Mouse (Mus musculus) stomach, embryonic 16.5 days (tissue): Measurements from ENCODE around the gene Gm38393. TPM values are rescaled to one million over a fixed set of nuclear protein-coding genes. Genes with fewer than 3 reads are reported as not detected.

Source experiments
- ATAC-seq: fragments of 200-750 bp; cut with Nextera tagmentation; 2 replicates; pipeline ENCODE4 v1.8.0; 2017; ENCODE audit warnings: moderate number of reproducible peaks, moderate TSS enrichment; ENCODE audit not compliant: insufficient read depth, low FRiP score
- H3K27ac ChIP-seq: fragments of 300-500 bp; sonication (generic); 2 replicates; pipeline ENCODE4 v1.5.1; 2014; ENCODE audit warnings: low read length
- H3K27me3 ChIP-seq: fragments of 300-500 bp; sonication (generic); 2 replicates; pipeline ENCODE4 v1.6.1; 2014; ENCODE audit warnings: low read length, control low read depth, mixed read lengths; ENCODE audit not compliant: control insufficient read depth, insufficient read depth
- H3K36me3 ChIP-seq: fragments of 300-500 bp; sonication (generic); 2 replicates; pipeline ENCODE4 v1.6.1; 2014; ENCODE audit warnings: low read length; ENCODE audit not compliant: control insufficient read depth, insufficient read depth
- H3K4me1 ChIP-seq: fragments of 300-500 bp; sonication (generic); 2 replicates; pipeline ENCODE4 v1.6.1; 2014; ENCODE audit warnings: low read length, control low read depth, mixed read lengths; ENCODE audit not compliant: control insufficient read depth, insufficient read depth
- H3K4me2 ChIP-seq: fragments of 300-500 bp; sonication (generic); 2 replicates; pipeline ENCODE4 v1.6.1; 2014; ENCODE audit warnings: low read depth, low read length, mixed read lengths
- H3K4me3 ChIP-seq: fragments of 300-500 bp; sonication (generic); replicated peaks from 2 replicates; pipeline ENCODE4 v1.5.1; 2014; ENCODE audit warnings: mild to moderate bottlenecking, low read length
- H3K9ac ChIP-seq: fragments of 300-500 bp; sonication (generic); 2 replicates; pipeline ENCODE4 v1.6.1; 2014; ENCODE audit warnings: low read length
- H3K9me3 ChIP-seq: fragments of 300-500 bp; sonication (generic); replicated peaks from 2 replicates; pipeline ENCODE4 v1.6.1; 2016; ENCODE audit warnings: low read length, control low read depth; ENCODE audit not compliant: control insufficient read depth
- WGBS: fragments of 180-500 bp; shearing (Covaris S2); extraction: QIAGEN DNeasy Blood & Tissue Kit; methylation state at CpG from one replicate; pipeline ENCODE4 v1.1.7; 2014; 5-methylcytosine and 5-hydroxymethylcytosine counted together
- polyA plus RNA-seq: library from polyadenylated mRNA; unstranded; fragments of >200 nt; fragmentation: Nextera tagmentation; extraction: Ambion mirVana; gene quantifications from 2 replicates; pipeline ENCODE4 v1.2.1, GENCODE M21; 2015

Gm38393 gene
- 0.17 and 0.32 TPM in 2 replicates for polyA plus RNA-seq

DNA sequence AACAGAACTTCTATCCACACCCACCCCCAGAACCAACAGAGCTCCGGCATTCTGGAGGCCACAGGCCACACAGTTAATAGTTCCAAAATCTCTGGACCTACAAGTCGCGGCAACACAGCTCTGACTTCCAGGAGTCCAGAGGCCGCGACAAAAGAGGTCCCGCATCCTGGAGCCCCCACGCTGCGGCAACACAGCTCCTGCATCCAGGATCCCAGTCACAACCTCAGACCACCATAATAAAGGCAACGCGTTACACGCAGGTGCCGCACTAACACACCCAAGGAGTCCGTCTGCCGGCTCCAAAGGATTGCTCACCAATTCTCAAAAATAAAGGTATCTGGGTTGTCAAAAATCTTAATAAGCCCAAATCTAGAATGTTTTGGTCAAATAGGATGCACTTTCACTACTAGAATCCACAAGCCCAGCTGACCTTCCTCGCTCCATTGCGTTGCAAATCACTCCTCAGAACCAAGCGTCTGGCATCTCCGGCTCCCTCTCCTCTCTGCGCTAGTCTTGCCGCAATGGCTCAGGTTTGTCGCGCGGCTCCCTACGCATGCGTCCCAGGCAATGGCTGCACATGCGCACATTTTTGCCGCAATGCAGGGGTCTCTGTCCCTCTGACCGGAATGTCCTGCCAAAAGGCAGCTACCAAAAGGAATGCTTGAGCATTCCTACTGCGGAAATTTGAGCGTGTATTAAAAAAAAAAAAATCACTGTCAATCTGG is at the start of gene Gm38393, which contains the start of gene Snurf:
Gene Gm38393 (minus strand): TSS at position 459 of the 725 bp plus-strand sequence.
Gene Snurf (minus strand): TSS at position 444 of the 725 bp plus-strand sequence.
- Histone ChIP-seq H3K36me3 (no peaks in the 10 kb centered on the region), H3K27me3 (no peaks in the 10 kb centered on the region), H3K9me3 (peaks cover 6% of the 10 kb centered on the region; the same call in 1 of the 2 replicates), H3K27ac (0 out of 2 replicates have a peak within 1 kb of the TSS, but pooled peaks have one; percentile 18), H3K4me3 (peak within 1 kb of the TSS; percentile 60), H3K9ac (peak within 1 kb of the TSS; percentile 66), H3K4me1 (no peaks in the 10 kb centered on the region), H3K4me2 (peak within 1 kb of the TSS; percentile 58)
- WGBS, result 50% methylated on average over 30 of the region's 30 CpGs
- peak; percentile 62; the same call in 1 of the 2 replicates for ATAC-seq

DNA sequence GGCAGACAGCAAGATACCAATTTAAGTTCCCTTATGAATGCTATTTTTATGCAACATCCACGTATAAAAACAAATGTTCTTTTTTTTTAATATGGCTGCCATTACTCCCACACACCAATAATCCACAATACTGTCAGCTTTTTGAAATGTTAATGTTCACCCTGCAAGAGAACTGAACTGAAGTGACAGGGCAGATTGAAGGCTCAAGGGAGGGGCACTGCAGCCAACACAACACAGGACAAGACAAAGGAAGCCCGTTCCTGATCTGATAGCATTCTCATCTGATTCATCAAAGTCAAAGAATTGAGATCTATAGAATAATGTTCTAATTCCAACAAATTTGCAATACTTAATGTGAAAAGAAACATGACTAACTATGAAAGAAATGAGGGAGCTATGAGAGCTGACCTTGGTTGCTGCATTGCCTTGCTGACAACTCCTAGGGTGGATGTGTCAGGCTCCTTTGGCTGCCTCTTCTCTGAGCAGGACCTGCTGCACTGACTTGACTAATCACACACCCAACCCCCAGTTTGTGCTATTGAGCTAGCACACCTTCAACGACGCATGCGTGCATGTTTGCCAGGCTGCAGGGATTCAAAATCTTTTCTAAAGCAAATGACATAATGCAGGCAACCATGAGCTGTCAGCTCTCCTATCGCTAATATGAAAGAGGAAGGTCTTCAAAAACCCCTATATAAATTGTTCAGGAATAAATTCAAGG is 42.8 kb upstream of the Gm38393 start:
- Histone ChIP-seq H3K4me3 (no peak overlapping the region), H3K27ac (no peak overlapping the region), H3K36me3 (no peaks in the 10 kb centered on the region), H3K27me3 (no peaks in the 10 kb centered on the region), H3K9ac (no peak overlapping the region), H3K4me2 (no peak overlapping the region), H3K9me3 (no peaks in the 10 kb centered on the region), H3K4me1 (no peaks in the 10 kb centered on the region)
- no peak for ATAC-seq
- WGBS, result 69% methylated on average over 6 of the region's 6 CpGs

DNA sequence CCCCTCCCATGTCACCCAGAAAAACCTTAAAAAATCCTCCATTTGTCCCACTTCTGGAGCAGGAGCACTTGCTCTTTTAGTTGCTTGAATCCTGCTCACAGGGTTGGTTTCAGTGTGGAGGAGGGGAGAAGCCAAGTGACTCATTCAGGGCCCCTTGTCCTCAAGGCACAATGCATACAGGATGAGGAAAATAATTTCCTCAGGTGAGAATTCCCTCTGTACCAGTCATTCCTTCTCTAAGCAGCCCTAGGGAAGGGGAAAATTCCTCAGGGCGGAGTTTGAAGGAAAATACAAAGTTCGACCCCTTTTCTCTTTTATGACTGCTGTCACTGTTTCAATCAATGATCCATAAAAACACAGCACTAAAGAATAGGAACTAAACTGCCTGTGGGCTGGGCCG is 8.3 kb upstream of the Gm38393 start:
- no peak for ATAC-seq
- WGBS, result 75% methylated on average over 3 of the region's 3 CpGs
- Histone ChIP-seq H3K27me3 (no peaks in the 10 kb centered on the region), H3K9me3 (no peaks in the 10 kb centered on the region; the same call in 1 of the 2 replicates), H3K4me2 (no peak overlapping the region), H3K4me1 (no peaks in the 10 kb centered on the region), H3K27ac (no peak overlapping the region), H3K9ac (no peak overlapping the region), H3K36me3 (no peaks in the 10 kb centered on the region), H3K4me3 (no peak overlapping the region)

DNA sequence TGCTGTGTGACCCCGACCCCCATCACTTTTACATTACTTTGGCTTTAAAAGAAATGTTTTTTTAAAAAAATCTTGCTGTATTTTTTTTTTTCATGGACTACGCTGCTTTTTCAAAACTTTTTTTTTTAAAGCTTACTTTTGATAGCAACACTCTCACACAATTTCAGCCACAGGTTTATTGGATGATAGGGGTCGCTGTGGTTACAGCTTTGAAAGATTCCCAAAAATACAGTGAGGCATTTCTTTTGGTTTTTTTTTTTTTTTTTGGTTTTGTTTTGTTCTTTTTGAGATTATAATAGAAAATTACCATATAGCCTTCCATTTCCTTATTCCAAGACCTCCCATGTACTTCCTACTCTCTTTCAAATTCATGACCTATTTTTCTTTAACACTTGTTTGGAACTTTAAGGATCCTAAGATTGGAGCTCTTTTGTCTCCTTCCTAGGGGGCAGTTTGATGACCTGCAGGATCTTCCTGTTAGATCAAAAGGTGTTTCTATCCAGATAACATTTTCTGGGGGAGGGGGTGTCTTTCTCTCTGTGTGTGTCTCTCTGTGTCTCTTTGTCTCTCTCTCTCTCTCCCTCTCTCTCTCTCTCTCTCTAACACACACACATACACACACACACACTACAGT is 3.0 kb upstream of the Gm38393 start:
- peaks cover 6% of the 10 kb centered on the region; the same call in 1 of the 2 replicates for H3K9me3 ChIP-seq
- 35% methylated on average over 3 of the region's 3 CpGs for WGBS
- no peaks in the 10 kb centered on the region for H3K36me3 ChIP-seq
- H3K4me1 ChIP-seq, result no peaks in the 10 kb centered on the region
- H3K27me3 ChIP-seq, result no peaks in the 10 kb centered on the region
- no peak overlapping the region for H3K9ac ChIP-seq
- no peak overlapping the region for H3K4me3 ChIP-seq
- no peak for ATAC-seq
- H3K27ac ChIP-seq, result no peak overlapping the region
- no peak overlapping the region for H3K4me2 ChIP-seq

DNA sequence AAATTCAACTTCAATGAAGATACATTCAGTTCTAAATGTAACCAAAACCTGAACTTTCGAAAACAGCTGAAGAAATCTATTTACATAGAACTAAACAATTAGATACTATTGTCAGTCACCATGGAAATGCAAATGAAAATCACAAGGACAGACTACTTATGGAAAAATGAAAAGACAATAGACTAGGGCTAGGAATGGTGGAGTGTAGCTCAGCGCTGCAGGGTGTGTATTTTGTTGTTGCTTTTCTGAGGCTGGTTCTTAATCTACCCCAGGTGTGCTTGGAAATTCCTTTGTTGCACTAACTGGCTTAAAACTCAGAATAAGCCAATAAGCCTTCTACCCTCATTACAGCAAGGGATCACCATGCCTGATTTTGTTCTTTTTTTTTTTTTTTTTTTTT is 1.4 kb upstream of the Gm38393 start:
- Histone ChIP-seq H3K9me3 (peaks cover 6% of the 10 kb centered on the region; the same call in 1 of the 2 replicates), H3K27ac (no peak overlapping the region), H3K4me3 (no peak overlapping the region), H3K27me3 (no peaks in the 10 kb centered on the region), H3K9ac (no peak overlapping the region), H3K36me3 (no peaks in the 10 kb centered on the region), H3K4me2 (no peak overlapping the region), H3K4me1 (no peaks in the 10 kb centered on the region)
- ATAC-seq, result no peak
- WGBS, result 48% methylated on average over 2 of the region's 2 CpGs

DNA sequence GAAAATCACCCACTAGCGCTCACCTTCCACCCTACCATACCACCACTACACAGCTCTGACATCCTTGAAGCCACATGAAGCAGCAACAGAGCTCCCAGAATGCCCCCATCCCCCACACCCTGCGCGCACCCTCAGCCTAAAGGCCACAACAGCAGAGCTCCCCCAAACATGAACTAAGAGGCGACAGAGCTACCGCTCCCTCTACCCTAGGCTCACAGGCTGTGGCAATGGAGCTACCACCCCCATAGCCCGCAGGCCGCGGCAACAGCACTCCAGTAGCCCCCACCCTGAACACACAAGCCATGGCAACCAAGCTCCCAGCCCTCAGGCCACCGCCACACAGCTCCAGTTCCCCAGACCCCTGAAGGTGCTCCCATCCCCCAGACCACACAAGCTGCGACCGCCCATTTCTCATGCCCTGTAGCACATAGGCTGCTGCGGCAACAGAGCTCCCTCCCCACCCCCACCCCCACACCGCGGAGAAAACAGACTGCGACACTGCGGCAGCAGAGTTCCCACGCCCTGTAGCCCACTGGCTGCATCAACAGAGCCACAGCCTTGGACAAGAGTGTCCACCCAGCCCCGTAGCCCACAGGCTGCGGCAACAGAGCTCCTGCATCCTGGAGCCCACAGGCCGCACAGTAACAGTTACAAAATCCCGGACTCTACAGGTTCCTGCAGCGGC is 801 bp downstream of the Gm38393 start:
- Histone ChIP-seq H3K36me3 (no peaks in the 10 kb centered on the region), H3K27me3 (no peaks in the 10 kb centered on the region), H3K4me1 (no peaks in the 10 kb centered on the region), H3K4me2 (peak overlapping the region; percentile 58), H3K9me3 (peaks cover 6% of the 10 kb centered on the region; the same call in 1 of the 2 replicates), H3K4me3 (peak overlapping the region; percentile 60), H3K27ac (0 out of 2 replicates have a peak overlapping the region, but pooled peaks have one; percentile 18), H3K9ac (peak overlapping the region; percentile 66)
- ATAC-seq, result peak; percentile 84
- WGBS, result 51% methylated on average over 22 of the region's 22 CpGs

DNA sequence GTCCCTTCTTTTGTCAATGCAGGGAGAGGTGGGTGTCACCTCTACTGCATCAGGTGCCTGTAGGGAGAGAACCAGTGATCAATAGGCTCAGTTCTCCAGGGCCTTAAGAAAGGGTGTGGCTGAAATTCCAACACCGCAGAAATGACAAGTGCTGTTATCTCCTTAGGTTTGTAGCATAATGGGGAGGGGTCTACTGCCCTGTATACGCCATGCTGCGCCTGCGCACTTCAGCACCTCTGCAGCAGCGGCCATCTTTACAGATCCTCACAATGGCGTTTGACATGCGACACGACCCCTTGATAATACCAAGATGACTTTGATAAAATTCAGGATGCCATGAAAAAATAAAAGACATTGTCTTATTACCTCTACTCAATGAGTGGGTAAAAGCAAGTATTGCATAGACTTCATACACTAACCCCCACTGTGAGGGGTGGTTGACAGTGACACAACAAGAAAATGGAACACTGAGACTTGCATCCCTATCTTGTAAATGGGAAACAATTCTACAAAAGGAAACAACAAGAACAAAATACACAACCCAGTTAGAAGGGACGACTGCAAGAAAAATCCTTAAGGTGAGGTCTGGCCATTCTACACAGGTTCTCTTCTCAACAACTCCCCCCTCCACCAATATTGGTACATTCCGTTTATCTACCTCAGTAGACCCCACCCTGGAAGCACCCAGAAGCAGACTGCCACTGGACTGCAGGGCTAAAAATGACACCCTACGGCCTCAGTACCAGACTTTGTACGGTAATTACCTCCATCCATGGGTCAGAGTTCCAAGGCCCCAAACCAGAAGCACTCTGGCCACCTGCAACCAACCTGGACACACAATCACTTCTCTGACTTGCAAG is 1.6 kb downstream of the Gm38393 start:
- Histone ChIP-seq H3K27me3 (no peaks in the 10 kb centered on the region), H3K27ac (no peak overlapping the region), H3K4me1 (no peaks in the 10 kb centered on the region), H3K36me3 (no peaks in the 10 kb centered on the region), H3K4me2 (peak overlapping the region; percentile 58), H3K9ac (peak overlapping the region; percentile 66; the same call in 1 of the 2 replicates), H3K4me3 (peak overlapping the region; percentile 60), H3K9me3 (peaks cover 6% of the 10 kb centered on the region; the same call in 1 of the 2 replicates)
- WGBS, result 51% methylated on average over 12 of the region's 12 CpGs
- ATAC-seq, result no peak; the same call in 1 of the 2 replicates

DNA sequence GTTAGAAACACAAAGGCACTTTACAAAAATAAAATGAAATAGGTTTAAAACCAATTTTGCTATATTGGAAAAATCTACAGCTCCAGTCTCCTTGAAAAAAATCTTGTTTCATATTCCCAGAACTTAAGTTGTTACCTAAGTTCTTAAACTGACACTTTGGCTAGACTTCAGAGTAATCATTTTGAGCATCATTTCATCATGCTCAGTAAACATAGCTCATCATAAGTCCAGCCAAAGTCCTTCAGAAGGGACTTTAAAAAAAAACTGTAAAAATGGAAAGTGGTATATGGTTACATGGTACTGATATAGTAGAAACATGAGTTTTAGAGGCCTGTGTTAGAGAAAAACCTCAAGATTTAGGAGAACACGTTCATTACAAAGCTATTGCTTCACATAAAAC is 26.2 kb downstream of the Gm38393 start:
- H3K27me3 ChIP-seq, result no peaks in the 10 kb centered on the region
- 58% methylated on average over 1 of the region's 1 CpGs for WGBS

More for the DNA sequence above, 26.2 kb downstream of the Gm38393 start:
- Histone ChIP-seq H3K4me3 (no peak overlapping the region), H3K4me1 (no peaks in the 10 kb centered on the region), H3K27ac (no peak overlapping the region), H3K36me3 (no peaks in the 10 kb centered on the region), H3K4me2 (no peak overlapping the region), H3K9me3 (no peaks in the 10 kb centered on the region), H3K9ac (no peak overlapping the region)
- no peak for ATAC-seq
